Mouse (Mus musculus) midbrain, embryonic 16.5 days (tissue): ENCODE measurements around the gene Spg7. TPM values are rescaled to one million over a fixed set of nuclear protein-coding genes. Genes with fewer than 3 reads are reported as not detected.

Source experiments
- ATAC-seq: fragments of 200-750 bp; cut with Nextera tagmentation; 2 replicates; pipeline ENCODE4 v1.8.0; 2017; ENCODE audit warnings: moderate TSS enrichment
- H3K27ac ChIP-seq: fragments of 300-500 bp; sonication (generic); 2 replicates; pipeline ENCODE4 v1.5.1; 2014; ENCODE audit warnings: mild to moderate bottlenecking, low read length, mixed read lengths
- H3K27me3 ChIP-seq: fragments of 300-500 bp; sonication (generic); 2 replicates; pipeline ENCODE4 v1.6.1; 2014; ENCODE audit warnings: low read depth, low read length, mixed read lengths; ENCODE audit not compliant: control insufficient read depth, insufficient read depth
- H3K36me3 ChIP-seq: fragments of 300-500 bp; sonication (generic); 2 replicates; pipeline ENCODE4 v1.6.1; 2014; ENCODE audit warnings: mild to moderate bottlenecking, low read length, moderate library complexity, mixed read lengths; ENCODE audit not compliant: control insufficient read depth, insufficient read depth
- H3K4me1 ChIP-seq: fragments of 300-500 bp; sonication (generic); 2 replicates; pipeline ENCODE4 v1.6.1; 2014; ENCODE audit warnings: mild to moderate bottlenecking, low read length, mixed read lengths; ENCODE audit not compliant: control insufficient read depth, insufficient read depth
- H3K4me2 ChIP-seq: fragments of 300-500 bp; sonication (generic); 2 replicates; pipeline ENCODE4 v1.6.1; 2014; ENCODE audit warnings: mild to moderate bottlenecking, low read length, mixed read lengths
- H3K4me3 ChIP-seq: fragments of 300-500 bp; sonication (generic); 2 replicates; pipeline ENCODE4 v1.5.1; 2014; ENCODE audit warnings: low read depth, mild to moderate bottlenecking, low read length, moderate library complexity, mixed read lengths
- H3K9ac ChIP-seq: fragments of 300-500 bp; sonication (generic); 2 replicates; pipeline ENCODE4 v1.6.1; 2014; ENCODE audit warnings: low read depth, low read length, mixed read lengths
- H3K9me3 ChIP-seq: fragments of 300-500 bp; sonication (generic); replicated peaks from 2 replicates; pipeline ENCODE4 v1.6.1; 2014; ENCODE audit warnings: mild to moderate bottlenecking, low read length, mixed read lengths; ENCODE audit not compliant: control insufficient read depth, poor library complexity, severe bottlenecking
- WGBS: fragments of 180-500 bp; shearing (Covaris S2); extraction: QIAGEN DNeasy Blood & Tissue Kit; methylation state at CpG from one replicate; pipeline ENCODE4 v1.1.7; 2014; 5-methylcytosine and 5-hydroxymethylcytosine counted together
- microRNA-seq: library from miRNA; unstranded; fragments of <30 nt; microRNA quantifications from one replicate; pipeline ENCODE4, GENCODE M21; 2017
- polyA plus RNA-seq: library from polyadenylated mRNA; unstranded; fragments of >200 nt; fragmentation: Nextera tagmentation; extraction: Ambion mirVana; gene quantifications from 2 replicates; pipeline ENCODE4 v1.2.1, GENCODE M21; 2015

Gene Spg7
- polyA plus RNA-seq, 1 experiment from 2014 or later = 48.2 TPM

DNA sequence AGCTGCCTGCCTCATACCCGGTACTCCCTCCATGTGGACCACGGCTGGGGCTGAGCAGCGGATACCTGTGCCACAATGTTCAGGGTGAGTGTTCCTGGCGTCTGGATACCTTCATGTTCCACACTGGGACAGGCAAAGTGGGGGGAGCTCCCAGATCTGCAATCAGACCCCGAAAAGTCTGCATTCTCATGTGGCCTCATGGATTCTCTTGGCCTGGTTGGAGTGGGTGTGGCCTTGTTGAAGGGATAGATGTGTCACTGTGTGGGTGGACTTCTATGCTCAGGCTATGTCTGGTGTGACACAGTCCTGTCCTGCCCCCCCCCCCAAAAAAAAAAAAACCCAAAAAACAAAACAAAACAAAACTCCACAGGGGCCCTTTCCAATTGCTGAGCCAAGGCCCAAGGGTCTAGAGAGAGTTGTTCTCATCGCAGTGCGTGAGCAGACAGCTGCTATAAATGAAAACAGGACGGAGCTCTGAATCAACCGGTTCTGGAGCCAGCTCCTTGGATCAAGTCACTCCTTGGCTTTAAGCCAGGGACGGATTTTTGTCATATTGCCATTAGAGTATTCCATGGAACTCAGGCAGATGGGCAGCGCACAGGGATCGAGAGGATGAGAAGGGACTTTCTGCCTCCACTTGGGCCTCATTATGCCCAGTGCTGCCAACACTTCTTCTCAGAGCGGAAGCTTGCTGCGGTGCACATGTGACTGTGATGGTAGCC is 79.2 kb downstream of the Spg7 start:
- WGBS = 75% methylated on average over 14 of the region's 14 CpGs
- Histone ChIP-seq H3K4me1 (peaks cover 5% of the 10 kb centered on the region), H3K9me3 (no peaks in the 10 kb centered on the region), H3K27ac (no peak overlapping the region), H3K4me3 (no peak overlapping the region), H3K4me2 (no peak overlapping the region), H3K27me3 (no peaks in the 10 kb centered on the region), H3K9ac (no peak overlapping the region), H3K36me3 (no peaks in the 10 kb centered on the region)
- ATAC-seq = no peak

DNA sequence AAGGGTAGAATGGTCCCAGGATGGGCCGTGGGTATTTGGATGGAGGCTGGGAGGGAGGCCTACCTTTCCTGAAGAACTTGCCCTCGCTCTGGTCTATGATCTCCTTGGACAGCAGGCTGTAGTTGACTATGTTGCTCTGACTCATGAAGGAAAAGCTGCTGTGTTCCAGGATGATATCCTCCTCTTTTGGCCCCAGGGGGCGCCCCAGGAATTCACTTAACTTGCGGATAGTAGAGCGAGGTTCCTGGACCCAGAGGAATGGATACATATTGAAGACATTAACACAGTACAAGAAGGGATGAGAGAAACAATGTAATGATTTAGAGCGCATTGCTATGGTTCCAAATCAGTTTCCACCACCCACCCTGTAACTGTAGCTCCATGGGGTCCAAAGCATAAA is 82.5 kb downstream of the Spg7 start:
- 66% methylated on average over 6 of the region's 6 CpGs for WGBS
- Histone ChIP-seq H3K4me3 (no peak overlapping the region), H3K4me2 (no peak overlapping the region), H3K27ac (no peak overlapping the region), H3K36me3 (no peaks in the 10 kb centered on the region), H3K9me3 (no peaks in the 10 kb centered on the region), H3K4me1 (no peaks in the 10 kb centered on the region), H3K9ac (no peak overlapping the region), H3K27me3 (no peaks in the 10 kb centered on the region)
- no peak for ATAC-seq

DNA sequence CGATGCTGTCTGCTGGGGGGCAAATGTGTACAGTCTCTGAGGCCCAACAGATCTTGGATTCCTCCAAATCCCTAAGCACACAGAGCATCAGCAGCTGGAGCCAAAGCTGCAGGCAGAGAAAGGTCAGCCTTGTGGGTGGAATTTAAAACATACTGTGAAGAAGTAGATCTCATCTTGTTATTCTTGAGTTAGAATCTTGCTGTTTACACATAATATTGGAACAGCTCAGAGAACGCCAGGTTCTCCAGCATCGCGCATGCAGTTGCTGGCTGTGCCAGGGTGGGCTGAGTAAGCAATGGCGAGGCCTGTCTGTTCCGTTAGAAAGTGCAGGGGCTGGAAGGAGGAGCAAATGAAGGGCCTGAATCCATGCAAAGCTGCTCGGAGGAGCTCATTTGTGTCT is 83.6 kb downstream of the Spg7 start:
- H3K27me3 ChIP-seq = no peaks in the 10 kb centered on the region
- no peaks in the 10 kb centered on the region for H3K9me3 ChIP-seq
- no peaks in the 10 kb centered on the region for H3K36me3 ChIP-seq
- H3K27ac ChIP-seq = peak overlapping the region; percentile 31; the same call in 1 of the 2 replicates
- no peak for ATAC-seq
- WGBS = 73% methylated on average over 7 of the region's 7 CpGs
- no peaks in the 10 kb centered on the region for H3K4me1 ChIP-seq
- H3K4me2 ChIP-seq = no peak overlapping the region
- H3K4me3 ChIP-seq = no peak overlapping the region
- H3K9ac ChIP-seq = no peak overlapping the region

Small RNA genes lying within 50 kb of the gene (microRNA-seq; reads per million reads assigned to microRNA genes)
- not detected for gene Mir7079
- 0.86 reads per million for gene Mir7080

Other genes with a start within 250 kb of the Spg7 start
- 2.2 and 2.9 TPM in 2 replicates for gene Cdh15, start 215.0 kb upstream of the Spg7 start, polyA plus RNA-seq
- 23.2 and 25.8 TPM in 2 replicates for gene Ankrd11, start 20.7 kb upstream of the Spg7 start, polyA plus RNA-seq
- gene Rpl13, start 39.4 kb downstream of the Spg7 start, polyA plus RNA-seq = 639 and 669 TPM in 2 replicates
- 10.1 and 17.1 TPM in 2 replicates for gene Cpne7, start 54.4 kb downstream of the Spg7 start, polyA plus RNA-seq
- gene Sult5a1, start 95.4 kb downstream of the Spg7 start, polyA plus RNA-seq = 0.40 and 0.42 TPM in 2 replicates
- gene Dpep1, start 123.3 kb downstream of the Spg7 start, polyA plus RNA-seq = 0.14 and 0.40 TPM in 2 replicates
- gene Chmp1a, start 149.8 kb downstream of the Spg7 start, polyA plus RNA-seq = 231 and 232 TPM in 2 replicates
- gene Spata33, start 149.9 kb downstream of the Spg7 start, polyA plus RNA-seq = 7.0 and 8.5 TPM in 2 replicates
- 53.8 and 54.4 TPM in 2 replicates for gene Cdk10, start 161.9 kb downstream of the Spg7 start, polyA plus RNA-seq
- gene Spata2l, start 173.3 kb downstream of the Spg7 start, polyA plus RNA-seq = 8.2 and 12.1 TPM in 2 replicates
- 24.3 and 24.4 TPM in 2 replicates for gene Zfp276, start 191.3 kb downstream of the Spg7 start, polyA plus RNA-seq
- gene Vps9d1, start 191.4 kb downstream of the Spg7 start, polyA plus RNA-seq = 63.8 and 69.0 TPM in 2 replicates